ENCODE assay signal across 8 mouse cellular contexts in genomic region chr12:81816330-81817125, GRCm38 (mm10). TPM values are rescaled to one million over a fixed set of nuclear protein-coding genes. Genes with fewer than 3 reads are reported as not detected.
A peak's percentile ranks its signal among the peaks of the same experiment; 100 is the strongest.
DNase-seq lines count a peak whose midpoint lies in the region; ATAC-seq and TF ChIP-seq lines count a peak whose summit lies in the region.

No protein-coding gene starts in this region.

- WGBS in embryonic facial prominence, embryonic 12.5 days: 12% methylated on average over 10 of the region's 10 CpGs
- WGBS in hindbrain, embryonic 11.5 days: 12% methylated on average over 10 of the region's 10 CpGs
- 36% methylated on average over 10 of the region's 10 CpGs for WGBS in liver, postnatal 0 days (ENCODE audit: insufficient replicate concordance)
- 47% methylated on average over 10 of the region's 10 CpGs for WGBS in cerebellum, adult 2 months

- peaks cover 9% of the 10 kb centered on the region for H3K4me1 ChIP-seq in E14TG2a.4 (replicated peaks; ENCODE audit: low read depth, low read length)
- H3K4me1 ChIP-seq in embryonic facial prominence, embryonic 12.5 days: peaks cover 10% of the 10 kb centered on the region
- H3K4me1 ChIP-seq in hindbrain, embryonic 11.5 days (replicated peaks; ENCODE audit: control insufficient read depth, insufficient read depth, low read length): no peaks in the 10 kb centered on the region
- H3K4me1 ChIP-seq in liver, postnatal 0 days (ENCODE audit: insufficient read depth): 0 out of 2 replicates have a peak, but pooled peaks cover 5% of the 10 kb centered on the region
- peaks cover 11% of the 10 kb centered on the region; the same call in 1 of the 2 replicates for H3K4me1 ChIP-seq in cerebellum, adult 2 months (ENCODE audit: control insufficient read depth, insufficient read depth, low read length)

- no peak overlapping the region for H3K9ac ChIP-seq in embryonic facial prominence, embryonic 12.5 days
- H3K9ac ChIP-seq in hindbrain, embryonic 11.5 days (ENCODE audit: low read depth, low read length): no peak overlapping the region
- H3K9ac ChIP-seq in liver, postnatal 0 days (replicated peaks): no peak overlapping the region

- H3K36me3 ChIP-seq in E14TG2a.4 (ENCODE audit: insufficient read depth, low read length): no peaks in the 10 kb centered on the region
- no peaks in the 10 kb centered on the region for H3K36me3 ChIP-seq in embryonic facial prominence, embryonic 12.5 days
- H3K36me3 ChIP-seq in hindbrain, embryonic 11.5 days (ENCODE audit: control insufficient read depth, insufficient read depth, low read length): no peaks in the 10 kb centered on the region
- H3K36me3 ChIP-seq in liver, postnatal 0 days (replicated peaks; ENCODE audit: insufficient read depth, low read length): no peaks in the 10 kb centered on the region

- no peak for TF ChIP-seq CTCF in E14TG2a.4 (conservative IDR thresholded peaks at IDR 0.05; ENCODE audit: low read length)
- TF ChIP-seq CTCF in liver, postnatal 0 days (IDR thresholded peaks at IDR 0.05; ENCODE audit: low read depth): no peak
- no peak for TF ChIP-seq CTCF in cerebellum, adult 2 months (IDR thresholded peaks at IDR 0.05; ENCODE audit: borderline replicate concordance, insufficient read depth, low read depth, low read length)

- peak overlapping the region; percentile 33 for H3K4me2 ChIP-seq in embryonic facial prominence, embryonic 12.5 days (replicated peaks)
- no peak overlapping the region for H3K4me2 ChIP-seq in hindbrain, embryonic 11.5 days (replicated peaks; ENCODE audit: low read depth, low read length)
- H3K4me2 ChIP-seq in liver, postnatal 0 days (ENCODE audit: low read depth, low read length): peak overlapping the region; percentile 38

- no peak for TF ChIP-seq POLR2A in cerebellum, adult 2 months (IDR thresholded peaks at IDR 0.05; ENCODE audit: borderline replicate concordance, insufficient read depth, low read length)

- peaks cover 7% of the 10 kb centered on the region for H3K27me3 ChIP-seq in E14TG2a.4 (ENCODE audit: insufficient read depth, low read length)
- no peaks in the 10 kb centered on the region for H3K27me3 ChIP-seq in embryonic facial prominence, embryonic 12.5 days
- H3K27me3 ChIP-seq in hindbrain, embryonic 11.5 days (ENCODE audit: control insufficient read depth, insufficient read depth, low read length): no peaks in the 10 kb centered on the region
- H3K27me3 ChIP-seq in liver, postnatal 0 days (ENCODE audit: insufficient read depth, low read length): no peaks in the 10 kb centered on the region
- no peaks in the 10 kb centered on the region for H3K27me3 ChIP-seq in cerebellum, adult 2 months (ENCODE audit: control insufficient read depth, insufficient read depth, low read length)

- no peaks in the 10 kb centered on the region for H3K9me3 ChIP-seq in E14TG2a.4 (ENCODE audit: low read length)
- no peaks in the 10 kb centered on the region for H3K9me3 ChIP-seq in embryonic facial prominence, embryonic 12.5 days
- H3K9me3 ChIP-seq in hindbrain, embryonic 11.5 days (ENCODE audit: control insufficient read depth, low read length): no peaks in the 10 kb centered on the region
- H3K9me3 ChIP-seq in liver, postnatal 0 days (ENCODE audit: low read length): no peaks in the 10 kb centered on the region

- DNase-seq in hindbrain, embryonic 11.5 days (ENCODE audit: low spot score): peak; percentile 38
- DNase-seq in liver, postnatal 0 days: peak; percentile 22
- DNase-seq in cerebellum, postnatal 25 days: no peak
- DNase-seq in cerebellum, adult 2 months: no peak
- no peak for DNase-seq in spleen, postnatal 36 days (ENCODE audit: low spot score in 2 of 2)
- DNase-seq in left cerebral cortex, adult 9 months (ENCODE audit: low spot score in 2 of 2): no peak

- no peak for TF ChIP-seq EP300 in liver, postnatal 0 days (IDR thresholded peaks at IDR 0.05; ENCODE audit: low read depth)

- no peak overlapping the region for H3K27ac ChIP-seq in embryonic facial prominence, embryonic 12.5 days
- H3K27ac ChIP-seq in hindbrain, embryonic 11.5 days (ENCODE audit: low read depth, low read length): no peak overlapping the region
- H3K27ac ChIP-seq in liver, postnatal 0 days (ENCODE audit: low read depth): peak overlapping the region; percentile 18; the same call in 1 of the 2 replicates
- no peak overlapping the region for H3K27ac ChIP-seq in cerebellum, adult 2 months (ENCODE audit: insufficient read depth, low read length)

- peak overlapping the region; percentile 67 for H3K4me3 ChIP-seq in E14TG2a.4 (replicated peaks; ENCODE audit: low read length)
- H3K4me3 ChIP-seq in embryonic facial prominence, embryonic 12.5 days: no peak overlapping the region
- no peak overlapping the region for H3K4me3 ChIP-seq in hindbrain, embryonic 11.5 days (ENCODE audit: low read depth, low read length)
- no peak overlapping the region for H3K4me3 ChIP-seq in liver, postnatal 0 days (ENCODE audit: low read depth, low read length)
- no peak overlapping the region for H3K4me3 ChIP-seq in cerebellum, adult 2 months (replicated peaks; ENCODE audit: insufficient read depth, low read depth, low read length)

- ATAC-seq in embryonic facial prominence, embryonic 12.5 days (ENCODE audit: insufficient number of reproducible peaks, insufficient read depth, low FRiP score, low TSS enrichment): no peak
- ATAC-seq in hindbrain, embryonic 11.5 days (ENCODE audit: low FRiP score): no peak
- ATAC-seq in liver, postnatal 0 days: 0 out of 2 replicates have a peak, but pooled peaks have one; percentile 15

RNA-seq across cellular contexts. Expression of gene Map3k9, which starts 35.6 kb away (rescaled TPM):
- polyA plus RNA-seq in embryonic facial prominence, embryonic 12.5 days (2016; fragmentation: Nextera tagmentation; extraction: Ambion mirVana): 1.6 and 1.8 TPM in 2 replicates
- 2.5 and 3.4 TPM in 2 replicates for polyA plus RNA-seq in hindbrain, embryonic 11.5 days (2014; fragmentation: Nextera tagmentation; extraction: Ambion mirVana)
- 0.19 and 0.27 TPM in 2 replicates for polyA plus RNA-seq in liver, postnatal 0 days (2015; fragmentation: Nextera tagmentation; extraction: Ambion mirVana)
- 14.4 and 15.5 TPM in 2 replicates for polyA plus RNA-seq in cerebellum, adult 2 months (2012; rRNA removed)

RNA-seq across cellular contexts. Expression of gene Pcnx, which starts 43.3 kb away (rescaled TPM):
- 12.6 and 16.4 TPM in 2 replicates for polyA plus RNA-seq in embryonic facial prominence, embryonic 12.5 days (2016; fragmentation: Nextera tagmentation; extraction: Ambion mirVana)
- 11.3 and 13.0 TPM in 2 replicates for polyA plus RNA-seq in hindbrain, embryonic 11.5 days (2014; fragmentation: Nextera tagmentation; extraction: Ambion mirVana)
- 2.4 and 2.7 TPM in 2 replicates for polyA plus RNA-seq in liver, postnatal 0 days (2015; fragmentation: Nextera tagmentation; extraction: Ambion mirVana)
- 45.3 and 48.2 TPM in 2 replicates for polyA plus RNA-seq in cerebellum, adult 2 months (2012; rRNA removed)

Comparison
In these comparisons a context has a peak if more than half of its experiments do, and no peak if none do; other contexts are left out.
1. DNase-seq: peak in hindbrain, embryonic 11.5 days (single experiment) and liver, postnatal 0 days (single experiment); none in cerebellum, postnatal 25 days (0 of 2), cerebellum, adult 2 months (0 of 2), spleen, postnatal 36 days (0 of 2) and left cerebral cortex, adult 9 months (0 of 2).